Mouse (Mus musculus) midbrain, embryonic 11.5 days (tissue): ENCODE data around the gene Tnfaip8l1. TPM values are rescaled to one million over a fixed set of nuclear protein-coding genes. Genes with fewer than 3 reads are reported as not detected.

Experiments used
- ATAC-seq: fragments of 200-750 bp; cut with Nextera tagmentation; 2 replicates; pipeline ENCODE4 v1.8.0; 2017; ENCODE audit warnings: moderate TSS enrichment, moderate library complexity; ENCODE audit not compliant: low FRiP score
- DNase-seq: peaks from one replicate; pipeline ENCODE4 v3.0.0; 2015; ENCODE audit warnings: low spot score; ENCODE audit errors: missing footprints
- H3K27ac ChIP-seq: fragments of 300-500 bp; sonication (generic); 2 replicates; pipeline ENCODE4 v1.5.1; 2014; ENCODE audit warnings: low read depth, low read length
- H3K27me3 ChIP-seq: fragments of 300-500 bp; sonication (generic); 2 replicates; pipeline ENCODE4 v1.6.1; 2014; ENCODE audit warnings: mild to moderate bottlenecking, low read length, moderate library complexity, mixed read lengths; ENCODE audit not compliant: control insufficient read depth, insufficient read depth
- H3K36me3 ChIP-seq: fragments of 300-500 bp; sonication (generic); 2 replicates; pipeline ENCODE4 v1.6.1; 2014; ENCODE audit warnings: mild to moderate bottlenecking, low read length, moderate library complexity, mixed read lengths; ENCODE audit not compliant: control insufficient read depth, insufficient read depth
- H3K4me1 ChIP-seq: fragments of 300-500 bp; sonication (generic); 2 replicates; pipeline ENCODE4 v1.6.1; 2014; ENCODE audit warnings: low read length; ENCODE audit not compliant: control insufficient read depth, insufficient read depth
- H3K4me2 ChIP-seq: fragments of 300-500 bp; sonication (generic); 2 replicates; pipeline ENCODE4 v1.6.1; 2014; ENCODE audit warnings: mild to moderate bottlenecking, moderate library complexity
- H3K4me3 ChIP-seq: fragments of 300-500 bp; sonication (generic); 2 replicates; pipeline ENCODE4 v1.5.1; 2014; ENCODE audit warnings: low read depth, low read length
- H3K9ac ChIP-seq: fragments of 300-500 bp; sonication (generic); 2 replicates; pipeline ENCODE4 v1.6.1; 2014; ENCODE audit warnings: low read length
- H3K9me3 ChIP-seq: fragments of 300-500 bp; sonication (generic); 2 replicates; pipeline ENCODE4 v1.6.1; 2016; ENCODE audit warnings: low read length; ENCODE audit not compliant: control insufficient read depth
- WGBS: fragments of 180-500 bp; shearing (Covaris S2); extraction: QIAGEN DNeasy Blood & Tissue Kit; methylation state at CpG from one replicate; pipeline ENCODE4 v1.1.7; 2014; 5-methylcytosine and 5-hydroxymethylcytosine counted together
- polyA plus RNA-seq: library from polyadenylated mRNA; unstranded; fragments of >200 nt; fragmentation: Nextera tagmentation; extraction: Ambion mirVana; gene quantifications from 2 replicates; pipeline ENCODE4 v1.2.1, GENCODE M21; 2014

Tnfaip8l1 gene
- polyA plus RNA-seq, 1 experiment from 2014 or later: 7.7 TPM

DNA sequence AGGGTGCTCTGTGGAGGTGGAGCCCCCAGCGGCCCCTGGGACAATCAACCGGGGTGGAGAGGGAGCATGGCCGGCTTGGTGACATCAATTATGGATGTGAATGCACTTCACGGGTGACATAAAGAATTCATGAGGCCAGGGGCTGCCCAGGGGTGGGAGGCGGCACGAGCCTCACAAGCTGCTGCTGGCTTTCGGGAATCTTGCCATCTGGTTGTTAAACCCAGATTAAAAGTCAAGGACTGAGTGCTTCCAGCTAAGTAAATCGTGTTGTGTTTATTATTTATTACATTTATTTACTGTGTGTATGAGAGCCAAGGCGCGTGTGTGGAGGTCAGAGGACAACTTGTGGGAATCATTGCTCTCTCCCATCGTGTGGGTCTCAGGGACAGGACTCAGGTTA lies 3.4 kb downstream of the Tnfaip8l1 start:
- peak; percentile 35 for DNase-seq
- Histone ChIP-seq H3K9ac (no peak overlapping the region), H3K36me3 (no peaks in the 10 kb centered on the region), H3K4me3 (no peak overlapping the region), H3K9me3 (no peaks in the 10 kb centered on the region), H3K4me1 (peaks cover 19% of the 10 kb centered on the region), H3K4me2 (no peak overlapping the region), H3K27ac (no peak overlapping the region), H3K27me3 (peaks cover 6% of the 10 kb centered on the region; the same call in 1 of the 2 replicates)
- no peak for ATAC-seq
- whole genome bisulfite sequencing: 60% methylated on average over 11 of the region's 11 CpGs

DNA sequence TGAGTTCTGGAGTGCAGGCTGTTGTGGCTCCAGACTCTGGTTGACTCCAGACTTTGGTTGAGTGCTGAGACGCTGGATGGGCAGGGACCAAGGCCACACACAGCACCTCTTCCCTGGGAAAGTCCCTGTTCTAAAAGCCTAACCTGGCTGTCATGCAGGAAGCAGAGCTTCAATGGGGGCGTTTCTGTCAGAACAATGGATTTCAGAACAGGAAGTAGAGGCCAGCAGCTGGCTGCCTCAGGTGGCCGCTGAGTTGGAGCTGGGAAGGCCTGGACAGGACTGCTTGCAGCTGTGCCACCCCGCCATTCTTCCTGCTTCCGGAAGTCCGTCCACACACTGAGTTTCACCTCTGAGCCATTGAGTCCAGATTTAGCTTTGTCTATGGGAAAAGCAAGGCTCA lies 7.6 kb downstream of the Tnfaip8l1 start:
- 79% methylated on average over 6 of the region's 6 CpGs for WGBS
- no peak overlapping the region for H3K4me2 ChIP-seq
- no peaks in the 10 kb centered on the region for H3K36me3 ChIP-seq
- peaks cover 12% of the 10 kb centered on the region for H3K4me1 ChIP-seq
- no peak overlapping the region for H3K4me3 ChIP-seq
- no peak overlapping the region for H3K9ac ChIP-seq
- no peaks in the 10 kb centered on the region for H3K9me3 ChIP-seq
- ATAC-seq: no peak
- no peaks in the 10 kb centered on the region for H3K27me3 ChIP-seq
- no peak for DNase-seq
- peak overlapping the region; percentile 59; the same call in 1 of the 2 replicates for H3K27ac ChIP-seq

DNA sequence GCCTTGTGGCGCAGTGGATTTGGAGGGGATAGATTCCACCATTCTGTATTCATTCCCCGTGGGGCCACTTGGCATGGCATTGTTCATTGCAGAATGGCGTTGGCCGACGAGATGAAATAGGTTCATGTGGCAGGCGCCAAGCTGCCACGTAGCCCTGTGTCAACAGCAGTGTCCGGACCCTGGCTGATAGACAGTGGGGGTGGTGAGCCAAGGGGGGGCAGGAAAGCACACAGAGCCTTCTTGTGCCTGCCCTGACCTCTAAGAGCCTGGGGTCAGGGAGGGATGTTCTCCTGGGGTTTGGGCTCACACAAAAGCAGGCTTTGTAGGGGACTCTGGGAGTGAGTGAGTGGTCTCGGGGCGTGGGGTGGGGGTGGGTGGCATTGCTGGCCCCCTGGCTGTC lies 8.4 kb downstream of the Tnfaip8l1 start:
- no peaks in the 10 kb centered on the region for H3K27me3 ChIP-seq
- DNase-seq: no peak
- H3K36me3 ChIP-seq: no peaks in the 10 kb centered on the region
- WGBS: 33% methylated on average over 10 of the region's 10 CpGs
- H3K4me2 ChIP-seq: no peak overlapping the region
- H3K9me3 ChIP-seq: no peaks in the 10 kb centered on the region
- no peak overlapping the region for H3K4me3 ChIP-seq
- peak overlapping the region; percentile 59; the same call in 1 of the 2 replicates for H3K27ac ChIP-seq
- H3K4me1 ChIP-seq: peaks cover 12% of the 10 kb centered on the region
- peak; percentile 60 for ATAC-seq
- H3K9ac ChIP-seq: peak overlapping the region; percentile 17

DNA sequence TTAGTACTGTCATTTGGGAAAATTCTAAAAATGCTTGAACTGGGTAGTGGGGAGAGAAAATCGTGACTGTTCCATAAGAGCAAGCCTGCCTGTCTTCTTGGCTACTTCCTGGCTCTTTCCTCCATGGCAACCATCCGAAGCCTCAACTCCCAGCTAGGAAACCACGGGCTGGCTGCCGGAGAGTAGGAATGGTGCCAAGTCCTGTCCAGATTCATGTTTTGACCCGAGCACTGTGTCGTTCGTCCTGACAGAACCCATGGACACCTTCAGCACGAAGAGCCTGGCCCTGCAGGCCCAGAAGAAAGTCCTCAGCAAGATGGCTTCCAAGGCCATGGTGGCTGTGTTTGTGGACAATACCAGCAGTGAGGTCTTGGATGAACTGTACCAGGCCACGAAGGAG lies 9.2 kb downstream of the Tnfaip8l1 start:
- WGBS: 90% methylated on average over 9 of the region's 9 CpGs

DNA sequence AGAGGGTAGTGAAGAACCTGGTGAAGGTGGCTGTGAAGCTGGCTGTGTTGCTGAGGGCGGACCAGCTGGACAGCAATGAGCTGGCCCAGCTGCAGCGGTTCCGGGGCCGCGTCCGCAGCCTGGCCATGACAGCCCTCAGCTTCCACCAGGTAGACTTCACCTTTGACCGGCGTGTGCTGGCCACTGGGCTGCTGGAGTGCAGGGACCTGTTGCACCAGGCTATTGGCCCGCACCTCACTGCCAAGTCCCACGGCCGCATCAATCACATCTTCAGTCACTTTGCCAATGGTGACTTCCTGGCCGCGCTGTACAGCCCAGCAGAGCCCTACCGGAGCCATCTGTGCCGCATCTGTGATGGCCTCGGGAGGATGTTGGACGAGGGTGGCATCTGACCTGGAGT lies 9.6 kb downstream of the Tnfaip8l1 start:
- H3K9me3 ChIP-seq: no peaks in the 10 kb centered on the region
- peaks cover 3% of the 10 kb centered on the region for H3K36me3 ChIP-seq
- no peaks in the 10 kb centered on the region for H3K27me3 ChIP-seq
- no peak overlapping the region for H3K9ac ChIP-seq
- 94% methylated on average over 17 of the region's 17 CpGs for WGBS
- H3K4me1 ChIP-seq: peaks cover 12% of the 10 kb centered on the region
- ATAC-seq (no peak), DNase-seq (no peak)
- H3K27ac ChIP-seq: no peak overlapping the region
- no peak overlapping the region for H3K4me3 ChIP-seq
- no peak overlapping the region for H3K4me2 ChIP-seq

More for the DNA sequence above, 9.2 kb downstream of the Tnfaip8l1 start:
- H3K9me3 ChIP-seq: no peaks in the 10 kb centered on the region
- peaks cover 12% of the 10 kb centered on the region for H3K4me1 ChIP-seq
- no peaks in the 10 kb centered on the region for H3K27me3 ChIP-seq
- DNase-seq (no peak), ATAC-seq (no peak)
- H3K36me3 ChIP-seq: no peaks in the 10 kb centered on the region
- no peak overlapping the region for H3K4me3 ChIP-seq
- no peak overlapping the region for H3K27ac ChIP-seq
- no peak overlapping the region for H3K9ac ChIP-seq
- H3K4me2 ChIP-seq: no peak overlapping the region

DNA sequence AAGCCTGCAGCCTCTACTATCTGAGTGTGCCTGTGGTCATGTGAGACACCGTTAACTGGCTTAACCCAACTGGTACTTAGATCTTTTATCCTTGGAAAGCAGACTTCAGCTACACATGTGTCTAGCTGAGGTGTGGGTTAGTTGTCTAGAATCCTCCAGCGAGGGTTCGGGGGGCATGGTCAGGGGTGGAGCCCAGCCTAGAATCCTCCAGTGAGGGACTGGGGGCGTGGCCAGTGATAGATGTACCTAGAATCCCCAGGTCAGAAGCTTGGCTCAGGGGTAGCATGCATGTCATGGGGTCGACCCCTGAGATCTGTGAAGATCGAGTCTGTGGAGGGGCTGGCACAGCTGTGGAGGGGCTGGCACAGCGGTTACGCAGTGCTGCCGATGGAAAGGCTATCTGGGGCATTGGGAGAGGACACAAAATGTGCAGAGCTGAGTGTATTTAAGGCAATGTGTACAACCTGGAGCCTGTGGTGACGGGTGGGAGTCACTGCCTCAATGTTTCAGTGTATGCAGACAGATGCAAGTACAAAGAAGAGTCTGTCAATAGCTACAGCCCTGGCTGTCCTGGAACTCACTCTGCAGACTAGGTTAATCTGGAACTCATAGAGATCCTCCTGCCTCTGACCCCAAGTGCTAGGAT lies 11.2 kb downstream of the Tnfaip8l1 start:
- no peak for DNase-seq
- H3K9me3 ChIP-seq: no peaks in the 10 kb centered on the region
- H3K4me1 ChIP-seq: peaks cover 12% of the 10 kb centered on the region
- H3K9ac ChIP-seq: no peak overlapping the region
- peaks cover 16% of the 10 kb centered on the region for H3K36me3 ChIP-seq
- ATAC-seq: no peak
- no peak overlapping the region for H3K4me2 ChIP-seq
- WGBS: 61% methylated on average over 10 of the region's 10 CpGs
- no peaks in the 10 kb centered on the region for H3K27me3 ChIP-seq
- H3K4me3 ChIP-seq: no peak overlapping the region
- H3K27ac ChIP-seq: no peak overlapping the region

DNA sequence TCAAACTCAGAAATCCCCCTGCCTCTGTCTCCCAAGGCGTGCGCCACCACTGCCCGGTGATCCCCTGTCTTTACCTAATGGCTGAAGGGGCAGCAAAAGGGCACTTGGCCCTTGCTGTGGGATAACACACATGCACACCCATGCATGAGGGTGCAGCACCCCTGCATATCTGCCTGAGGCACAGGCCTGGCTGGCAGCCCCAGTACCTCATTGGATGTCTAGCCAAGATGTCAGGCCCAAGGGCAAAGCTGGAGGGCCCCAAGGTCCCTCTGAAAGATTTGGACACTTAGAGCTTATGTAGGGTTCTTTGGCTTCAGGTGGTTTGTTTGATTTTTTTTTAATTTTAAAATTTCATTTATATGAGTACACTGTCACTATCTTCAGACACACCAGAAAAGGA lies 13.1 kb downstream of the Tnfaip8l1 start:
- Histone ChIP-seq H3K27me3 (no peaks in the 10 kb centered on the region), H3K4me2 (no peak overlapping the region), H3K4me3 (no peak overlapping the region), H3K27ac (no peak overlapping the region), H3K4me1 (peaks cover 6% of the 10 kb centered on the region), H3K9me3 (no peaks in the 10 kb centered on the region), H3K9ac (no peak overlapping the region), H3K36me3 (peaks cover 20% of the 10 kb centered on the region)
- DNase-seq (no peak), ATAC-seq (no peak)
- WGBS: 98% methylated on average over 3 of the region's 3 CpGs

DNA sequence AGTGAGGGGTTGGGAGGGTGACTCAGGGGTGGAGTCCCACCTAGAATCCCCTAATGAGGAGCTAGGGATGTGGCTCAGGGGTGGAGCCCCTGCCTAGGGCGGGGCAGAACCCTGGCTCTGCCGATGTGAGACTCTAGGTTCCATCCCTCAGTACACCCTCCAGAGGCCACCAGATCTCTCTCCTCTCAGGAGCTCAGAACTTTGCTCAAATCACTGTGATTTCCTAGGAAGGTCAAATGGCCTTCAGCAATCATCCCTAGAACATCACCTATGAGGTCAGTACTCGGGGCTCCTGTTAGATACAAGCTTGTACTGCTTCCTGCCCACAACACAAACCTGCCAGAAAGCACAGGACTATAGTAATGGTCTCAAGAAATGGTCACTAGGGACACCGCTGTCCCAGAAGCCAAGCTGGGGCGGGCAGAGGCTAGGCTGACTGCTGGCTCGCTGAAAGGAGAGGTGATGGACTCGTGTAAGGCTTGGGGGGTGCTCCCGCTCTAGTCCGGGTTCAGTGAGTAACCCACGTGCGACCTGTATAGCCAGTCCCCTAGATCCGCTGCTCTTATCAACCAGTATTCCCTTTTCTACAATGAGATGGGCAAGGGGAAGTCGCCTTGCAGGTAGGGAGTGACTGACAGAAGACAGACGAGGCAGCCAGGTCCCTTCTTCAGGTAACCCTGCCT lies 20.8 kb downstream of the Tnfaip8l1 start:
- ATAC-seq (peak; percentile 31), DNase-seq (peak; percentile 84)
- H3K36me3 ChIP-seq: peaks cover 14% of the 10 kb centered on the region; the same call in 1 of the 2 replicates
- H3K27ac ChIP-seq: no peak overlapping the region
- peaks cover 10% of the 10 kb centered on the region for H3K4me1 ChIP-seq
- no peaks in the 10 kb centered on the region for H3K9me3 ChIP-seq
- peak overlapping the region; percentile 76 for H3K9ac ChIP-seq
- H3K4me3 ChIP-seq: peak overlapping the region; percentile 70
- no peaks in the 10 kb centered on the region for H3K27me3 ChIP-seq
- WGBS: 4% methylated on average over 14 of the region's 14 CpGs
- peak overlapping the region; percentile 79 for H3K4me2 ChIP-seq

DNA sequence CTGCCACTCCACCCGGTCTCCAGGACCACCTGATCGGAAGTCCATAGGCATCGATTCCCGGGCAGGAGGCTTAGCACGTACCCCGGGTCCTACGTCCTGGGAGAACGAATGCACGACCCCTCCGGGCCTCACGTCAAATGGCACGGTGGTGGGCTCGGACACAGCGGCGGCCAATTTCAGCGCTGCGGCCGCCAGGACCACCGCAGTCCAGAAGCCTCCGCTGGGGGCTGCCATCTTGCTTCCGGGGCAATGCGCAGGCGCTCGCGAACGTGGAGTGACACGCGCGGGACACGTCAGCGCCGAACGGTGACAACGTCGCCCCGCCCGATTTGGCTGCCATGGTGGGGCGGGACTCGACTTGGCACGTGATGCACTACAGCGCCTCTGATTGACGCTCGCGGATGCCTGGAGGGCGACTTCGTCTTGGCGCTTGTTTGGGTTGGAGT lies 21.4 kb downstream of the Tnfaip8l1 start, which contains the start of gene Mydgf:
Gene Mydgf (minus strand): TSS at position 263 of the 446 bp plus-strand sequence.
- peak; percentile 94 for ATAC-seq
- DNase-seq: peak; percentile 97
- no peaks in the 10 kb centered on the region for H3K27me3 ChIP-seq
- peaks cover 10% of the 10 kb centered on the region for H3K4me1 ChIP-seq
- H3K27ac ChIP-seq: no peak within 1 kb of the TSS; the same call in 1 of the 2 replicates
- H3K36me3 ChIP-seq: peaks cover 14% of the 10 kb centered on the region; the same call in 1 of the 2 replicates
- H3K4me3 ChIP-seq: peak within 1 kb of the TSS; percentile 70
- WGBS: under 1% methylated on average over 47 of the region's 47 CpGs
- H3K9ac ChIP-seq: peak within 1 kb of the TSS; percentile 76
- no peaks in the 10 kb centered on the region for H3K9me3 ChIP-seq
- peak within 1 kb of the TSS; percentile 79 for H3K4me2 ChIP-seq
